Mouse (Mus musculus): ENCODE measurements around the gene Snapc5.
"Not testable (repeated sequence)": the region's sequence is repeated elsewhere in the genome, so short reads cannot be mapped to it uniquely, and the experiment has no call there.

Snapc5 gene

DNA sequence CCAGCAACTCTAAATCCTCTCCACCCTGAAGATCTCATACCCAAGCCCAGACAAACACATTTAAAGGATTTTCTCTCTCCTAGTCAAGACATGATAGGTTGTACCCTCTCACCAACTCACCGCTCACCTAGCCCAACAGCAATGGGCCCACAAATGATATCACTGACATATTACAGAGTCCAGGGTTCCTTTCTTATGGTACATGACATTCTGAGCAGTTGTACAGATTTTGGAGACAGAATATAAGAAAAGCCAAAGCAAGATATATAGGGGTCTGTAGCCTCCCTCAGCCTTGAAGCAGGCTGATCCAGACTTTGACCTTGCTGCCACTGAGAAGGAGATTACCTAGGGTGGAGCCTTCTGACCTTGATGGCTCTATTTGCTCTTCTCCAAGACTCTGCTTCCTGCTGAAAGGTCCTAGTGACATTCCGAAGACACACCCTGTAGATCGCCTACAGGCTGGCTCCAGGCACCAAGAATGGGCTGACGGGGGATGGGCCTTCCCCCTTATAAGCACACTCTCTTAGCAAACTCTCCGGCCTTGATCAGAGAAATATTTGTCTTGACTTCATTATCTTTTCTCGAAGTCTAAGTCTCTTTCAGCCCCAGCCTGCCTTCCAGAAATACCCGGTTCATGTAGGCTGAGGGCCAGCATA, 19.8 kb downstream of the Snapc5 start:
- in situ Hi-C loops (cut with MseI, MboI), result not testable (repeated sequence)

- in situ Hi-C loops (cut with MseI, MboI), result no loop called here
Observed at GRCm38 (mm10) chr9:64199897-64200296, 20.8 kb downstream of the Snapc5 start.

DNA sequence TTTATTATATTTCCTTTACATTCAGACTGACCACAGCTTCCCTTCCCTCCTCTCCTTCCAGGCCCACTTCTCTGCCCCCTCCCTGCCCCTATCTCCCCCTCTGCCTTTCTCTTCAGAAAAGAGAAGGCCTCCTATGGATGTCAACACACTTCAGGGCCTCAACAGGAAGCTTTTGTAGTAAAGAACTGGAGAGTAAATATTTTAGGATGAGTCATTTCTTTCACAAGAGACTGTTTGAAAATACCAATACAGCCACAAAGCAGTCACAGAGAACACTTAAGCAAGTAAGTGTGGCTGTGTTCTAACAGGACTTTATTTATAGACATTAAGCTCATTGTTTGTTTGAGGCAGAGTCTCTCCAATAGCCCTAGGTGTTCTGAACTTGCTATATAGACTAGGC, 23.3 kb downstream of the Snapc5 start:
- in situ Hi-C loops (cut with MseI, MboI), result no loop called here

GRCm38 (mm10) chr9:64202866-64203265, 23.8 kb downstream of the Snapc5 start:
- in situ Hi-C loops (cut with MseI, MboI), result no loop called here

DNA sequence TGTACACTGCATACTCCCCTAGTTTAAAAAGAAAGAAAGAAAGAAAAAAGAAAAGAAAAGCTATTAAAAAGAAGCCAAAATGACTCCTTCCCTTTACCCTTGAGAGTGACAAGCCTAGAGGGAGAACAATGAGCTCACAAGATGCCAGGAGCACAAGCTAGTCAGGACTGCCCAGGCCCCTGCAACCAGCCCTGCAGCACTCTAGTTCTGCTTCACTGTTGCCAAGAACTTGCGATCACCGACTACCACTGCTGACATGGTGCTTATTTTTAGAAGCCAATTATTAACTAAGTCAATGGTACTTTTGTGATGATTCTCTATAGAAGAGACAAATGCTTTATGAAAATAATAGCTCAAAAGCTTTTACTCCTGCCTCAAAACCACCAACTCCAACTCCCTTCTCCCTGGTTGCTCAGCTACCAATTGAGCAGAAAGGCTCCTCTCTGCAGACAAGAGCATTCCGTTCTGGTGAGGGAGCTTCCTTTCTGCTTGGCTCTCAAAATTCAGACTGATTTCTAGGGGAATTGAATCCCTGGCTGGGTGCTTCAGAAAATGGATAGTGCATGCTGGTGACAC, 28.5 kb downstream of the Snapc5 start:
- in situ Hi-C loops (cut with MseI, MboI), result no loop called here

GRCm38 (mm10) chr9:64214452-64214851, 35.4 kb downstream of the Snapc5 start:
- in situ Hi-C loops (cut with MseI, MboI), result no loop called here

GRCm38 (mm10) chr9:64216090-64216489, 37.0 kb downstream of the Snapc5 start:
- in situ Hi-C loops (cut with MseI, MboI), result no loop called here

DNA sequence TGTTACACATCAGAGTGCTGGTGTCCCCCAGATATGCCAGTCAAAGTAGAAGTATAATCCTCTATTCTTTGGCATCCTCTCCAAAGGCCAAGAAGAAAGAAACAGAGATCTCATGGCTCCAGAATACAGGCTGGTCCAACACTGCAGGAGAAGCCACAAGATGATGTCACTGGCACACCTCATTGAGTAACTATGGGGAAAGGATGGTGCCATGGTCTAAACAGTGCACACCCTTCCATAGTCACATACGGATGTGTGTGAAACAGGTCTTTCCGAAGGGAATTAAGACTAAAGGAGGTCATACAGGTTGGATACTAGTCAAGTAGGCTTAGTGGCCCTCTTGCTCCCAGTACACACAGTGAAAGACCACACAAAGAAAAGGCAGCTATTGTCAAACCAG, 37.6 kb downstream of the Snapc5 start:
- in situ Hi-C loops (cut with MseI, MboI), result no loop called here

DNA sequence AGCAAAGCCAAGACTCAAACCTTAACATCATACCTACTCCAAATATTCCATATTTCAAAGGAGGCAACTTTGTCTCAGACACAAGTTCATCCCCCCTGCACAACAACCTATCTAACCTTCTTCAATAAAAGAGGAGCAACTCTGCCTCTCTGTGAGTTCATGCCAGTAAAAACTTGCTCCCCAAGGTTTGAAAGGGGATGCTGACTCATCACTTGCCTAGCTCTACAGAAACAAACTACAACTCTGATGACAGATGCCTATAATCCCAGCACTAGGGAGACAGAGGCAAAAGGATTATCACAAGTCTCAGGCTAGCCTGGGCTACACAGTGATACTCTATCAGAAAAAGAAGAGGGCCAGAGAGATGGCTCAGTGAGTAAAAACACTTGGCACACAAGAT, 38.8 kb downstream of the Snapc5 start:
- in situ Hi-C loops (cut with MseI, MboI), result no loop called here

- in situ Hi-C loops (cut with MseI, MboI), result no loop called here
Observed at GRCm38 (mm10) chr9:64219305-64219704, 40.2 kb downstream of the Snapc5 start.

DNA sequence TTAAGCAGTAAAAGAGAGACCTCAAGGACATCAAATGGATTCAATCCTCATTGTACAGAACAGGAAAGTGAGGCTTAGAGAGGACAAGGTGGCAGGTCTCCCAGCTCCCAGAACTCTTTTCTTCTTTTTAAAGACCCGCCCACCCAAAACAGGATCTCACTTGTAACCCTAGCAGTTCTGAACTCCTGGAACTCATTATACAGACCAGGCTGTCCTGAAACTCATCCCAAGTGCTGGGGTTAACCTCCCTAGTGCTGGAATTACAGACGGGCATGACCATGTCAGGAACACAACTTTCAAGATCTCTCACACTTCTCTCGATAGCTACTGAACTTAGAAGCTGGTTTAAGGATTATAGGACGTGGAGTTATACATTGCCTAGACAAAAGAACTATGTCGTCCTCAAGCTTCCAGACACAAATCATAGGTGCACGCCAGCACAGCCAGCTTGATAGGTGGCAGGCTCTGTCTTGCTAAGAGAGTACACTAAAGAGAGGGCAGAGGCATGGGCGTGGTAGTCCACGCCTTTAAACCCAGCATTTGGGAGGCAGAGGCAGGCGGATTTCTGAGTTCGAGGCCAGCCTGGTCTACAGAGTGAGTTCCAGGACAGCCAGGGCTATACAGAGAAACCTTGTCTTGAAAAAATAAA, 40.8 kb downstream of the Snapc5 start:
- in situ Hi-C loops (cut with MseI, MboI), result no loop called here

DNA sequence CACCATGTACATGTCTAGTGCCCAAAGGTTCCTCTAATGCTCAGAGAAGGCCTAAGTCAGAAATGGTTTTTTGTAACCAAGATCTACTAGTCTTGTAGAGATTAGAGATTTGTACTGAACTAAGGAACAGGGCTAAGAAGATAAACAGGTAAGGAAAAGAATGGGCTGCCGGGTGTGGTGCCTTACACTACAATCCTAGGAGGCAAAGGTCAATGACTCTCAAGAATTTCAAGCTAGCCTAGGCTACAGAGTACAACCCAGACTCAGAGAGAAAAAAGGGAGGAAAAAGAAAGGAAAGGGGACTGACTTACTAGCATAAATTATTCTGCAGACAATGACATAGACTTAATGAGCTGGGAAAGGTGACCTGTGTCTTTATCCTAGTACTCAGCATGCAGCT, 41.5 kb downstream of the Snapc5 start:
- in situ Hi-C loops (cut with MseI, MboI), result no loop called here

DNA sequence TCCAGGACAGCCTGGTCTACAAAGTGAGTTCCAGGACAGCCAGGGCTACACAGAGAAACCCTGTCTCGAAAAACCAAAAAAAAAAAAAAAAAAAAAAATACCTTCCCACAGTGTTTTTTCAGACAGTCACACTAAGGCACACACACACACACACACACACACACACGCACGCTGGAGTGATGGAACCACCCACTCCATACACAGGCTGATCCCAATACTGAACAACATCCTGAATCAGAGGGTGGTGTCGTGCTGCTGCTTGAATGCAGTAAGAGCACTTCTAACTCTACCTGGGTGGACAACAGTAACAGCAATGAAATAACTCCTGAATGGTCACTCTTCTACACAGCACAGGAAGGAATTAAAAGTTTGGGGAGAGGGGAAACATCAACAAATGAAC, 42.4 kb downstream of the Snapc5 start:
- in situ Hi-C loops (cut with MseI, MboI), result no loop called here

DNA sequence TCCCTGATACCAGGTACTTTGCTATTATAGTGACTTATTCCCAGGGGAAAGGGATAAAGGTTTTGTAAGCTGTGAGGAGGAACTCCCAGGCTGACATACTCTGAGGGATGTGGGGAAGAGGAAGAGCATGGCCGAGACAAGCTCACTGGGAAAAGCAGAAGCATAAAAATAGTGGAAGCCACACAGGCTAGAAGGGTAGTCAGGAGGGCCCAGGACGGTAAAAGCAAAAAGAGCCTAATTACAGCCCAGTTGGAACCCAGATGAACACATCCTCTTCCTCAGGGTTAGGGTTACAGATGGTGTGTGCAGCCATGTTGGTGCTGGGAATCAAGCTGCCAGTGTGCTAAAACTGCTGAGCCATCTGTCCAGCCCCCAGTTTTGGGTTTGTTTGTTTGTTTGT, 43.0 kb downstream of the Snapc5 start:
- in situ Hi-C loops (cut with MseI, MboI), result no loop called here

DNA sequence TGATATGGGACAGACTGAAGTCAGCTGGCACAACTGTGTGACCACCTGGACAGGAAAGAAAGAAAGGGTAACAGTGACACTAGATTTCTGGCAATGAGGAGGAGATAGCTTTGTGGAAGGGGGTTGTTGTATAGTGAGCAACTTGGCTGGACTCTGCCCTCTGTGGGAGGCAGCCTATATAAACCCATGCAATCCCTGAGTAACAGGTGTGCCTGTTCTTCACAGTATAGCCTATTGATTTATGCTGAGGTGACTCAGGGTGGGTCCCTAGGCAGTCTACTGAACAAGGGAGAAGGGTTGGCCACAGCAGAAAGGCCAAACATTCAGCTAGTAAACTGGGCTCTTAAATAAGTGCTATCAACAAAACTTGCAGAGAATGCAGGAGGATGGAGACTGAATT, 46.7 kb downstream of the Snapc5 start:
- in situ Hi-C loops (cut with MseI, MboI), result no loop called here

- in situ Hi-C loops (cut with MseI, MboI), result no loop called here
Observed at GRCm38 (mm10) chr9:64227736-64228135, 48.7 kb downstream of the Snapc5 start.

DNA sequence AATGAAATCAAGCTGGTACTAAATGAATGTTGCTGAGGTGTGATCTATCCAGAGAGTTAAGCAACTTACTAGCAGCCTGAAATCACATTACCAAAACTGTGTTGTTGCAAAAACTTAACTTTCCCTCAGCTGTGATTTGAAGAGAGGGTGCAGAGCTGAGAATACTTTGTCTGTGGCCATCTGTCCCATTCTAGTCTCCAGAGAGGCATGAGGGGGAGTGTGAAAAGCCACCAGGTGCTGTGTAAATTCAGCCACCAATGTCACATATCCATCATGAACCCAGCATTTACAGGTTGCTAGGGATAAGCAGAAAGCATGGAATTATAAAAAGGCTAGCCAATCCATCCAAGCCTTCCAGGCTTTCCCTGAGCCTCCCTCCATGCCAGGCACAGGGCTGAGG, 49.9 kb downstream of the Snapc5 start:
- in situ Hi-C loops (cut with MseI, MboI), result no loop called here

GRCm38 (mm10) chr9:64231171-64231570, 52.1 kb downstream of the Snapc5 start:
- in situ Hi-C loops (cut with MseI, MboI), result no loop called here

GRCm38 (mm10) chr9:64231674-64232073, 52.6 kb downstream of the Snapc5 start:
- in situ Hi-C loops (cut with MseI, MboI), result no loop called here

DNA sequence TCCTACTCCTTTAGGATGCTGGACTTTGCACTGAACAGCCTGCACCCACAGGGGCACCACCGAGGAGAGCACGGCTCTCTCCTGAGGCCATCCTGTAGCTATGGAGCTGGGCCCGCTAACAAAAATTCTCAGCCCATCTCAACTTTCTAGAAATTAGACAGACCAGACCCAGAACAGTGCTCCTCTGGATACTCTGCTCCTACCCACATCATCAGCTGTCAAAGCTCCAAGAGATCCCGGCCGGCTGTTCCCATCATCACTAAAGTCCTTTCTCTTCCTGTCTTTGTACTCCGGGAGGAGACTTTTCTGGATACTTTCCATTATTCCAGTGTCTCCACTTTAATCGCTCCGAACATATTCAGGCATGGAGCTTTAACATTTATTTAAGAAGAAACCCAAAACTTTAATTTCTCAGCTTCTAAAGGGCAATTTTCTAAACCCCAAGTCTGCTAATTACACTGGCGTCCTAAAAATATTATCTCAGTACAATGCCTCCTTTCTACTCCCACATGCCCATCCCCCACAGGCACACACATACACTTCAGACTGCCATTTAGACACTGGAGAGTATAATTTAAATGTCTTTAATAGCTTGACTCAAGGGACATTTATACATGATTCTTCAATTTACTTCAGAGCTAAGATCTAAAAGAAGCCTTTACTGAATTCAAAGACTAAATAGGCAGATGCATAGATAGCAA, 53.3 kb downstream of the Snapc5 start:
- in situ Hi-C loops (cut with MseI, MboI), result no loop called here
